Mouse (Mus musculus) liver, embryonic 14.5 days (tissue): ENCODE data around the gene Myocd. TPM values are rescaled to one million over a fixed set of nuclear protein-coding genes. Genes with fewer than 3 reads are reported as not detected.
A peak's percentile ranks its signal among the peaks of the same experiment; 100 is the strongest.

Experiments used
- ATAC-seq: fragments of 200-750 bp; cut with Nextera tagmentation; 2 replicates; pipeline ENCODE4 v1.8.0; 2017; ENCODE audit warnings: moderate number of reproducible peaks, mild to moderate bottlenecking, moderate library complexity; ENCODE audit not compliant: insufficient read depth
- DNase-seq, 3 experiments: peaks; one replicate each; pipeline ENCODE4 v3.0.0-alpha.2; 2012 to 2013; ENCODE audit warnings: low read depth in 3 of 3, low spot score in 3 of 3
- H3K27ac ChIP-seq: fragments of 300-500 bp; sonication (generic); 2 replicates; pipeline ENCODE4 v1.5.1; 2014; ENCODE audit warnings: moderate library complexity, mild to moderate bottlenecking, control low read depth, inconsistent platforms
- H3K27me3 ChIP-seq: fragments of 300-500 bp; sonication (generic); 2 replicates; pipeline ENCODE4 v1.6.1; 2014; ENCODE audit warnings: mild to moderate bottlenecking, low read length, moderate library complexity; ENCODE audit not compliant: control insufficient read depth, insufficient read depth
- H3K36me3 ChIP-seq: fragments of 300-500 bp; sonication (generic); replicated peaks from 2 replicates; pipeline ENCODE4 v1.6.1; 2014; ENCODE audit warnings: low read depth; ENCODE audit not compliant: control insufficient read depth, insufficient read depth
- H3K4me1 ChIP-seq, 2 experiments: fragments of 200-500 bp in 1 of 2; fragments of 300-500 bp in 1 of 2; sonication (generic) in 1 of 2; replicated peaks; 2 replicates each; pipeline ENCODE4 v1.6.1; 2012 to 2014; ENCODE audit warnings: antibody characterized with exemption in 1 of 2, inconsistent platforms in 1 of 2, low read length in 1 of 2; ENCODE audit not compliant: control insufficient read depth in 2 of 2, insufficient read depth in 2 of 2
- H3K4me2 ChIP-seq: fragments of 300-500 bp; sonication (generic); 2 replicates; pipeline ENCODE4 v1.6.1; 2014; ENCODE audit warnings: low read depth, mild to moderate bottlenecking, control low read depth, moderate library complexity
- H3K4me3 ChIP-seq, 2 experiments: fragments of 200-500 bp in 1 of 2; fragments of 300-500 bp in 1 of 2; sonication (generic) in 1 of 2; 2 replicates each; pipeline ENCODE4 v1.5.1; 2012 to 2014; ENCODE audit warnings: low read depth in 2 of 2, low read length in 2 of 2, mild to moderate bottlenecking in 2 of 2, control low read depth in 1 of 2, inconsistent platforms in 1 of 2, moderate library complexity in 1 of 2; ENCODE audit not compliant: insufficient read depth in 1 of 2
- H3K9ac ChIP-seq: fragments of 300-500 bp; sonication (generic); replicated peaks from 2 replicates; pipeline ENCODE4 v1.6.1; 2014; ENCODE audit warnings: mild to moderate bottlenecking, control low read depth, moderate library complexity
- H3K9me3 ChIP-seq: fragments of 300-500 bp; sonication (generic); 2 replicates; pipeline ENCODE4 v1.6.1; 2016; ENCODE audit warnings: low read length, mixed read lengths; ENCODE audit not compliant: control insufficient read depth
- CTCF ChIP-seq: IDR thresholded peaks from 2 replicates; pipeline ENCODE4 v1.5.1; 2016; ENCODE audit warnings: antibody characterized with exemption, low read depth, control low read depth
- EP300 ChIP-seq: IDR thresholded peaks from 2 replicates; pipeline ENCODE4 v1.6.1; 2016; ENCODE audit warnings: antibody characterized with exemption, low read depth
- WGBS: fragments of 180-500 bp; shearing (Covaris S2); extraction: QIAGEN DNeasy Blood & Tissue Kit; methylation state at CpG from one replicate; pipeline ENCODE4 v1.1.7; 2014; ENCODE audit not compliant: insufficient replicate concordance; 5-methylcytosine and 5-hydroxymethylcytosine counted together
- polyA plus RNA-seq, 2 experiments: library from polyadenylated mRNA; depleted of rRNA in 1 of 2; stranded (reverse) in 1 of 2; unstranded in 1 of 2; fragments of >200 nt; fragmentation: Nextera tagmentation in 1 of 2; extraction: Ambion mirVana in 1 of 2; gene quantifications; 2 replicates each; pipeline versions ENCODE4 v1.2.1 to v1.2.3; 2012 to 2014

Gene Myocd
- polyA plus RNA-seq, 2 experiments, result 0.04 to 0.11 TPM

- H3K9me3 ChIP-seq, result no peaks in the 10 kb centered on the region
- no peaks in the 10 kb centered on the region for H3K27me3 ChIP-seq
- no peak overlapping the region for H3K4me3 ChIP-seq
- ATAC-seq (no peak), DNase-seq (peak; percentile 4 to 11 (median 9))
- no peak overlapping the region for H3K9ac ChIP-seq
- TF ChIP-seq CTCF (peak; percentile 75), EP300 (no peak)
- no peak overlapping the region for H3K4me2 ChIP-seq
- H3K36me3 ChIP-seq, result no peaks in the 10 kb centered on the region
- WGBS, result 5% methylated on average over 3 of the region's 3 CpGs
- no peaks in the 10 kb centered on the region for H3K4me1 ChIP-seq
- H3K27ac ChIP-seq, result no peak overlapping the region
Observed at GRCm38 (mm10) chr11:65197280-65197679, 72.5 kb downstream of the Myocd start.

DNA sequence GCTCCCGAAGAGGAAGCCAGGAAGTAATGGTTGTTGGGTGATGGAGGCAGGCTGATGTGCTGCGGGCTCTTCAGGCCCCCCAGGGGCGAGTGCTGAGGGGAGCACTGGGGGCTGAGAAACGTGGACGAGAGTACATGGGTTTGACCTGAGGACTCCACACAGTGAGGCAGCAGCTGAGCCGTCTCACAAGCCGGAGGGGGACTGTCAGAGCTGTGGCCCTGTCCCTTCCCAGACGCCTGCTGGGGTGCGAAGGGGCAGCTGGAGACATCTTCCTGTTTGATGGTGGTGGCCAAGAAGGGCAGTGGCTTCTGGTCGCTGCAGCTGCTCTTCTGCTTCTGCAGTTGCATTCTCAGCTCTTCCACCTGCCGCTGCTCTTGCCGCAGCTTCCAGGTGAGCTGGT is 82.8 kb downstream of the Myocd start:
- TF ChIP-seq CTCF (no peak), EP300 (no peak)
- Histone ChIP-seq H3K9me3 (no peaks in the 10 kb centered on the region), H3K4me2 (no peak overlapping the region), H3K4me1 (no peaks in the 10 kb centered on the region), H3K27me3 (no peaks in the 10 kb centered on the region), H3K9ac (no peak overlapping the region), H3K27ac (no peak overlapping the region), H3K4me3 (no peak overlapping the region), H3K36me3 (no peaks in the 10 kb centered on the region)
- ATAC-seq, result no peak
- no peak for DNase-seq
- WGBS, result 57% methylated on average over 12 of the region's 12 CpGs

DNA sequence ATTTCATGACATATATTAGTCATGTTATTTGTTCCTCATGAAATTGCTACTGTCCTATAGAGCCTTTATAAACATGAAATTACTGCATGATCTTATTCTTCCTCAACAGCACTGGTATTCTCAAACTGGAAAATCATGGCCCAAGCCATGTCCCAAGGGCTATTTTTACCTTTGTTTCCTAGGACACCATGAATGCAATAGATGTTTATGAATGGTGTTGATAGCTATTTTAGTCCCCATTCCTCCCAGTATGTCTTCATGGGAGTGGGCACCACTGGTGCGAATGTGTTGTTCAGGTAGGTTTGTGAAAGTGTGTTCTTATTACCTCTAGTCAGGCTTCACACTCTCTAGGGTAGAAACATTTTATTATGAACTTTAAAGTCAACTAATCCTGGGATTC is 84.7 kb downstream of the Myocd start:
- no peak for TF ChIP-seq CTCF
- no peak for TF ChIP-seq EP300
- no peak overlapping the region for H3K4me2 ChIP-seq
- ATAC-seq, result no peak
- 67% methylated on average over 1 of the region's 1 CpGs for WGBS
- H3K9me3 ChIP-seq, result no peaks in the 10 kb centered on the region
- H3K27ac ChIP-seq, result no peak overlapping the region
- no peaks in the 10 kb centered on the region for H3K4me1 ChIP-seq
- no peak overlapping the region for H3K4me3 ChIP-seq
- no peak for DNase-seq
- H3K9ac ChIP-seq, result no peak overlapping the region
- no peaks in the 10 kb centered on the region for H3K36me3 ChIP-seq
- H3K27me3 ChIP-seq, result no peaks in the 10 kb centered on the region

DNA sequence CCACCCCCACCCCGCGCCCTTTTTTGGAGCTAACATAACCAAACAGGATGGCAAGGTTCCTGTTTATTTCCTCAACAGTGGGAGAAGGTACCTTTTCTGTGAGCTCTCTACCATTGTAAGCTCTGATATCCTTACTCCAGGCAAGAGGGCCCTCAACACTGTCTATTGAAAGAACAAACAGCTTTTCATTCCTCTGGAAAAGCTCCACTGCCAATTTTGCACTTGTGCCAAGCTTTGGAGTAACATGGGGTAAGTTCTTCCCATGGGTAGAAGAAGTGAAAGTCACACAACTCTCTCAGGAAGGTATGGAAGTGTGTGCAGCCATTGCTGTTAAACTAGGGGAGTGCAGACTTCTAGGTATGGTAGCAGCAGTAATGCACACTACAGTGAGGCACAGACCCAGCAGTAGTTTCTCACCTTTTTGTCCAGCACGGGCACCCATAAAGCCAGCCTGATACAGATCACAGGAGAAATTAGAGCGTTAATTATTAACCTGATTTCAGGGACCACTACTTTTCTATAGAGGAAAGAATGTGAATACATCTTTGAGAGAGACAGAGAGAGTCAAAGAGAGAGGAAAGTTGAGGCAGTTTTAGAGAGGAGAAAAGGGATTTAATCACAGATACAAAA is 99.6 kb downstream of the Myocd start:
- Histone ChIP-seq H3K4me3 (no peak overlapping the region), H3K9ac (no peak overlapping the region), H3K27ac (no peak overlapping the region), H3K4me1 (no peaks in the 10 kb centered on the region), H3K4me2 (no peak overlapping the region), H3K27me3 (no peaks in the 10 kb centered on the region), H3K36me3 (no peaks in the 10 kb centered on the region), H3K9me3 (no peaks in the 10 kb centered on the region)
- WGBS, result 52% methylated on average over 4 of the region's 4 CpGs
- DNase-seq, result no peak
- ATAC-seq, result no peak
- TF ChIP-seq EP300 (no peak), CTCF (no peak)

GRCm38 (mm10) chr11:65162767-65163120 is 107.0 kb downstream of the Myocd start, which contains the start of gene Arhgap44:
Arhgap44 (minus strand) TSS chr11:65162961.
- Histone ChIP-seq H3K36me3 (no peaks in the 10 kb centered on the region), H3K9me3 (no peaks in the 10 kb centered on the region), H3K4me1 (no peaks in the 10 kb centered on the region), H3K9ac (no peak within 1 kb of the TSS; the same call in 1 of the 2 replicates), H3K4me3 (peak within 1 kb of the TSS; percentile 43 to 57), H3K4me2 (peak within 1 kb of the TSS; percentile 60), H3K27me3 (peaks cover 13% of the 10 kb centered on the region), H3K27ac (no peak within 1 kb of the TSS)
- TF ChIP-seq CTCF (no peak), EP300 (no peak)
- DNase-seq (no peak), ATAC-seq (no peak)
- WGBS, result 0% methylated on average over 27 of the region's 27 CpGs
